Mouse (Mus musculus): ENCODE measurements at regions not wholly inside any gene's neighbourhood (a gene's known extent, or its start where the extent isn't known, plus 50 kb on each side); places are given as distances from the start of the nearest gene placed in this dataset.

GRCm38 (mm10) chr14:111283681-111284461 is 391.0 kb upstream of the Slitrk5 start:
- Histone ChIP-seq H3K4me2 (ENCODE audit: low read length) (no peak overlapping the region), H3K4me3 (replicated peaks; ENCODE audit: low read depth, low read length) (no peak overlapping the region), H3K9ac (replicated peaks; ENCODE audit: low read length) (no peak overlapping the region), H3K27me3 (ENCODE audit: control insufficient read depth, insufficient read depth, low read length) (no peaks in the 10 kb centered on the region), H3K4me1 (ENCODE audit: control insufficient read depth, insufficient read depth, low read length) (no peaks in the 10 kb centered on the region), H3K9me3 (ENCODE audit: control insufficient read depth, low read length) (no peaks in the 10 kb centered on the region), H3K27ac (replicated peaks; ENCODE audit: low read depth, low read length) (no peak overlapping the region), H3K36me3 (ENCODE audit: control insufficient read depth, insufficient read depth, low read length) (no peaks in the 10 kb centered on the region)
- WGBS, result 45% methylated on average over 10 of the region's 10 CpGs
- ATAC-seq (ENCODE audit: low FRiP score, low TSS enrichment) (peak; percentile 77; the same call in 1 of the 2 replicates), DNase-seq (peak; percentile 65)

GRCm38 (mm10) chr14:111285981-111286380 is 388.9 kb upstream of the Slitrk5 start:
- Histone ChIP-seq H3K27me3 (ENCODE audit: control insufficient read depth, insufficient read depth, low read length) (no peaks in the 10 kb centered on the region), H3K4me3 (replicated peaks; ENCODE audit: low read depth, low read length) (no peak overlapping the region), H3K4me2 (ENCODE audit: low read length) (no peak overlapping the region), H3K4me1 (ENCODE audit: control insufficient read depth, insufficient read depth, low read length) (no peaks in the 10 kb centered on the region), H3K9me3 (ENCODE audit: control insufficient read depth, low read length) (no peaks in the 10 kb centered on the region), H3K36me3 (ENCODE audit: control insufficient read depth, insufficient read depth, low read length) (no peaks in the 10 kb centered on the region), H3K9ac (replicated peaks; ENCODE audit: low read length) (no peak overlapping the region), H3K27ac (replicated peaks; ENCODE audit: low read depth, low read length) (no peak overlapping the region)
- DNase-seq (peak; percentile 8), ATAC-seq (ENCODE audit: low FRiP score, low TSS enrichment) (no peak)
- WGBS, result 59% methylated on average over 1 of the region's 1 CpGs

GRCm38 (mm10) chr14:111295521-111295920 is 379.4 kb upstream of the Slitrk5 start:
- ATAC-seq (ENCODE audit: low FRiP score, low TSS enrichment), result no peak
- 92% methylated on average over 3 of the region's 3 CpGs for WGBS

GRCm38 (mm10) chr14:111297796-111298195 is 377.1 kb upstream of the Slitrk5 start:
- Histone ChIP-seq H3K4me1 (ENCODE audit: control insufficient read depth, insufficient read depth, low read length) (no peaks in the 10 kb centered on the region), H3K27me3 (ENCODE audit: control insufficient read depth, insufficient read depth, low read length) (no peaks in the 10 kb centered on the region), H3K4me2 (ENCODE audit: low read length) (no peak overlapping the region), H3K27ac (replicated peaks; ENCODE audit: low read depth, low read length) (no peak overlapping the region), H3K4me3 (replicated peaks; ENCODE audit: low read depth, low read length) (no peak overlapping the region), H3K9me3 (ENCODE audit: control insufficient read depth, low read length) (no peaks in the 10 kb centered on the region), H3K9ac (replicated peaks; ENCODE audit: low read length) (no peak overlapping the region), H3K36me3 (ENCODE audit: control insufficient read depth, insufficient read depth, low read length) (no peaks in the 10 kb centered on the region)
- DNase-seq (no peak), ATAC-seq (ENCODE audit: low FRiP score, low TSS enrichment) (no peak)

More at GRCm38 (mm10) chr14:111295521-111295920, 379.4 kb upstream of the Slitrk5 start:
- Histone ChIP-seq H3K4me1 (ENCODE audit: control insufficient read depth, insufficient read depth, low read length) (no peaks in the 10 kb centered on the region), H3K27me3 (ENCODE audit: control insufficient read depth, insufficient read depth, low read length) (no peaks in the 10 kb centered on the region), H3K4me3 (replicated peaks; ENCODE audit: low read depth, low read length) (no peak overlapping the region), H3K4me2 (ENCODE audit: low read length) (no peak overlapping the region), H3K27ac (replicated peaks; ENCODE audit: low read depth, low read length) (no peak overlapping the region), H3K9ac (replicated peaks; ENCODE audit: low read length) (no peak overlapping the region), H3K9me3 (ENCODE audit: control insufficient read depth, low read length) (no peaks in the 10 kb centered on the region), H3K36me3 (ENCODE audit: control insufficient read depth, insufficient read depth, low read length) (no peaks in the 10 kb centered on the region)
- DNase-seq, result no peak

- 93% methylated on average over 3 of the region's 3 CpGs for WGBS
- Histone ChIP-seq H3K36me3 (ENCODE audit: control insufficient read depth, insufficient read depth, low read length) (no peaks in the 10 kb centered on the region), H3K9me3 (ENCODE audit: control insufficient read depth, low read length) (no peaks in the 10 kb centered on the region), H3K27me3 (ENCODE audit: control insufficient read depth, insufficient read depth, low read length) (no peaks in the 10 kb centered on the region), H3K4me1 (ENCODE audit: control insufficient read depth, insufficient read depth, low read length) (no peaks in the 10 kb centered on the region), H3K4me2 (ENCODE audit: low read length) (no peak overlapping the region), H3K4me3 (replicated peaks; ENCODE audit: low read depth, low read length) (no peak overlapping the region), H3K27ac (replicated peaks; ENCODE audit: low read depth, low read length) (no peak overlapping the region), H3K9ac (replicated peaks; ENCODE audit: low read length) (no peak overlapping the region)
- no peak for ATAC-seq (ENCODE audit: low FRiP score, low TSS enrichment)
- no peak for DNase-seq
Measured at GRCm38 (mm10) chr14:111330570-111330969, 344.3 kb upstream of the Slitrk5 start.

- Histone ChIP-seq H3K9ac (replicated peaks; ENCODE audit: low read length) (no peak overlapping the region), H3K36me3 (ENCODE audit: control insufficient read depth, insufficient read depth, low read length) (no peaks in the 10 kb centered on the region), H3K4me2 (ENCODE audit: low read length) (no peak overlapping the region), H3K9me3 (ENCODE audit: control insufficient read depth, low read length) (no peaks in the 10 kb centered on the region), H3K27ac (replicated peaks; ENCODE audit: low read depth, low read length) (no peak overlapping the region), H3K4me3 (replicated peaks; ENCODE audit: low read depth, low read length) (no peak overlapping the region), H3K4me1 (ENCODE audit: control insufficient read depth, insufficient read depth, low read length) (no peaks in the 10 kb centered on the region), H3K27me3 (ENCODE audit: control insufficient read depth, insufficient read depth, low read length) (no peaks in the 10 kb centered on the region)
- WGBS, result 83% methylated on average over 5 of the region's 5 CpGs
- DNase-seq (no peak), ATAC-seq (ENCODE audit: low FRiP score, low TSS enrichment) (no peak)
Measured at GRCm38 (mm10) chr14:111353518-111353917, 321.4 kb upstream of the Slitrk5 start.

GRCm38 (mm10) chr14:111396803-111397202 is 278.1 kb upstream of the Slitrk5 start:
- ATAC-seq (ENCODE audit: low FRiP score, low TSS enrichment), result no peak
- Histone ChIP-seq H3K9me3 (ENCODE audit: control insufficient read depth, low read length) (no peaks in the 10 kb centered on the region), H3K9ac (replicated peaks; ENCODE audit: low read length) (no peak overlapping the region), H3K27ac (replicated peaks; ENCODE audit: low read depth, low read length) (no peak overlapping the region), H3K36me3 (ENCODE audit: control insufficient read depth, insufficient read depth, low read length) (no peaks in the 10 kb centered on the region), H3K4me2 (ENCODE audit: low read length) (no peak overlapping the region), H3K4me1 (ENCODE audit: control insufficient read depth, insufficient read depth, low read length) (no peaks in the 10 kb centered on the region), H3K4me3 (replicated peaks; ENCODE audit: low read depth, low read length) (no peak overlapping the region), H3K27me3 (ENCODE audit: control insufficient read depth, insufficient read depth, low read length) (no peaks in the 10 kb centered on the region)
- DNase-seq, result no peak
- 48% methylated on average over 1 of the region's 1 CpGs for WGBS

GRCm38 (mm10) chr14:111400809-111401208 is 274.1 kb upstream of the Slitrk5 start:
- H3K9me3 ChIP-seq (ENCODE audit: control insufficient read depth, low read length), result no peaks in the 10 kb centered on the region
- no peak overlapping the region for H3K4me3 ChIP-seq (replicated peaks; ENCODE audit: low read depth, low read length)
- no peaks in the 10 kb centered on the region for H3K4me1 ChIP-seq (ENCODE audit: control insufficient read depth, insufficient read depth, low read length)
- peak; percentile 25 for DNase-seq
- 70% methylated on average over 3 of the region's 3 CpGs for WGBS
- no peak overlapping the region for H3K9ac ChIP-seq (replicated peaks; ENCODE audit: low read length)
- H3K27me3 ChIP-seq (ENCODE audit: control insufficient read depth, insufficient read depth, low read length), result no peaks in the 10 kb centered on the region
- no peak overlapping the region for H3K27ac ChIP-seq (replicated peaks; ENCODE audit: low read depth, low read length)
- no peak overlapping the region for H3K4me2 ChIP-seq (ENCODE audit: low read length)
- no peak for ATAC-seq (ENCODE audit: low FRiP score, low TSS enrichment)
- no peaks in the 10 kb centered on the region for H3K36me3 ChIP-seq (ENCODE audit: control insufficient read depth, insufficient read depth, low read length)

GRCm38 (mm10) chr14:111402538-111402937 is 272.4 kb upstream of the Slitrk5 start:
- H3K36me3 ChIP-seq (ENCODE audit: control insufficient read depth, insufficient read depth, low read length), result no peaks in the 10 kb centered on the region
- 85% methylated on average over 1 of the region's 1 CpGs for WGBS
- no peak for DNase-seq
- H3K27me3 ChIP-seq (ENCODE audit: control insufficient read depth, insufficient read depth, low read length), result no peaks in the 10 kb centered on the region
- H3K4me3 ChIP-seq (replicated peaks; ENCODE audit: low read depth, low read length), result no peak overlapping the region
- H3K4me1 ChIP-seq (ENCODE audit: control insufficient read depth, insufficient read depth, low read length), result no peaks in the 10 kb centered on the region
- no peaks in the 10 kb centered on the region for H3K9me3 ChIP-seq (ENCODE audit: control insufficient read depth, low read length)
- no peak overlapping the region for H3K4me2 ChIP-seq (ENCODE audit: low read length)
- no peak overlapping the region for H3K9ac ChIP-seq (replicated peaks; ENCODE audit: low read length)
- ATAC-seq (ENCODE audit: low FRiP score, low TSS enrichment), result no peak
- no peak overlapping the region for H3K27ac ChIP-seq (replicated peaks; ENCODE audit: low read depth, low read length)
